Mouse (Mus musculus) activated CD4-positive, CD25-positive, alpha-beta regulatory T cell, adult 4 months (primary cell): ENCODE measurements around the gene Twsg1. TPM values are rescaled to one million over a fixed set of nuclear protein-coding genes. Genes with fewer than 3 reads are reported as not detected.
A peak's percentile ranks its signal among the peaks of the same experiment; 100 is the strongest.

Source experiments
- ATAC-seq: one replicate; pipeline ENCODE4 v1.8.0; 2017
- polyA plus RNA-seq, 2 experiments: library from polyadenylated mRNA; unstranded; fragments of 100-300 nt; shearing (Covaris generic); gene quantifications; one replicate each; pipeline ENCODE4 v1.2.1; 2017

Gene Twsg1
- polyA plus RNA-seq, 2 experiments from 2014 or later: 19.9 to 22.2 TPM

- ATAC-seq: peak; percentile 10
Observed at GRCm38 (mm10) chr17:65885697-65886529, 65.1 kb downstream of the Twsg1 start, which contains the start of gene Ralbp1. Gene Ralbp1 (minus strand): TSS chr17:65885798.

- peak; percentile 8 for ATAC-seq
Observed at GRCm38 (mm10) chr17:65885398-65885696, 65.7 kb downstream of the Twsg1 start.

DNA sequence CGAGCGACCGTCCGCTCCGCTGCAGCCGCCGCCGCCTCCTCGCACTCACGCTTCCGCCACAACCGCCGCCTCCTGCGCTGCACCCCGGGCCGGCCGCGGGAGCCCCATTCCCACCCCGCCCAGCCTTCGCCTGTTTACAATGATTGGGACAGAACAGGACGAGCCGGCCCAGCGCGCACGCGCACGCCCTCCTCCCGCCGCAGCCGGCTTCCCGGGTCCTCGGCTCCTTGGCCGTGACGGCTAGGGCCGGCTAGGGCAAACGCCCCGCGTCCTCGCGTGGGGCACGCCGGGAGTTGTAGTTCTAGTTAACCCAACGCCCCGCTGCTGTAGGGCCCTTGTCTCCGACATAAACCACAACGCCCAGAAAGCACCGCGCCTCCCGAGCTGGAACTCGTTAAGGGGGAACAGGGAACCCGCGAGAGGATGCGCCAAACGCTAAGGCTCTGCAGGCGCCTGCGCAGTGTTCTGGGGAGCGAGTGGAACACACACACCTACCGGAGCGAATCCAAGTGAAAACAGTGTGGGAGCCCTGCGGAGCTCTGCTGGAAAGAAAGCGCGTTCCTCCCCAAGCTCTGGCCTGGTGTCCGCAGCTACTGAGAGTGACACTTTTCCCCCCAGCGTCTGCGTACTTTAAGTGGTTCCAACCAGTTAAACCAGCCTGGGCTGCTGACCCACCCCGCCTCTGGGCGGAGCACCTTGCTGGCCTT is 66.2 kb downstream of the Twsg1 start:
- peak; percentile 95 for ATAC-seq

- no peak for ATAC-seq
Observed at GRCm38 (mm10) chr17:65884061-65884669, 66.9 kb downstream of the Twsg1 start.

DNA sequence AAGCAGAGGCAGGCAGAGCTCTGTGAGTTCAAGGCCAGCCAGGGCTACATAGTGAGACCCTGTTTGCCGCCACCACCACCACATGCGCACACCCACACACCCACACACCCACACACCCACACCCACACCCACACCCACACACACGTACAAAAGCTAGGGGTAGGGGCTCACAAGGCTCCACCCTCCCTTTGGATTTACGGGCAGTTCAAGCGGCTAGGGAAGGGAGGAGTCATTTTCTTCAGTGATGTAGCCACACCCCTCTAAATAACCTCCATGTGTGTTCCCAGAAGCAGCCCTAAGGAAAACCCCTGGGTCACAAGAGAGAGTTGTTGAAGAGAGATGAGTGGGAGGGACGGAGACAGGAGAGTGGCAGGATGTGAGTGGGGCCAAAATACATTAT is 74.0 kb downstream of the Twsg1 start:
- ATAC-seq: no peak

- peak; percentile 57 for ATAC-seq
Observed at GRCm38 (mm10) chr17:65873834-65874233, 77.2 kb downstream of the Twsg1 start.

- ATAC-seq: no peak
Observed at GRCm38 (mm10) chr17:65873156-65873555, 77.9 kb downstream of the Twsg1 start.

DNA sequence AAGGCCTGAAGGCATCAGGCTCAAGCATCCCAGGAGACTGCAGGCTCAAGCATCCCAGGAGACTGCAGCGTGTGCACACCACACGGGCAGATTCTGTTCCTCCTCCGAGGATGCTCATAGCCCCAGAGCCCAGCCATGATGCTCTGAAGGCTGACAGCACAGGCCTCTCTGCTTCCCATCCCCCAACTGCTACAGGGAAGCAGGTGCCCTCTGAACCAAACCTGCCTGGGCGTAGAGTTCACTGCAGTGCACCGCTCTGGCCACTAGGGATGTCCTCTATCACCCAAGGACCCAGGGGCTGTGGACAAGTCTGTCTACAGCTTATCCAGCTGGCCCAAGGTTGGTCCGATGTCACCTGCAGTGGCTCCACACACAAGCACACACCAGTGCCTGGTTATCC is 78.4 kb downstream of the Twsg1 start:
- peak; percentile 60 for ATAC-seq

- ATAC-seq: peak; percentile 30
Observed at GRCm38 (mm10) chr17:65872051-65872450, 79.0 kb downstream of the Twsg1 start.

Other genes starting within 250 kb of the Twsg1 start
- gene Rab31, start 178.5 kb downstream of the Twsg1 start, polyA plus RNA-seq: 1 to 10 TPM; 2.6 to 3.0 TPM
- 10 to 100 TPM; 20.0 to 21.8 TPM for gene Ppp4r1, start 168.7 kb downstream of the Twsg1 start, polyA plus RNA-seq
- 10 to 100 TPM; 39.1 to 51.8 TPM for gene Ralbp1, start 65.4 kb downstream of the Twsg1 start, polyA plus RNA-seq
- 100 to 1,000 TPM; 111 to 127 TPM for gene Ankrd12, start 125.9 kb upstream of the Twsg1 start, polyA plus RNA-seq
- 100 to 1,000 TPM; 255 to 259 TPM for gene Ndufv2, start 150.3 kb upstream of the Twsg1 start, polyA plus RNA-seq
- 10 to 100 TPM; 27.9 to 32.7 TPM for gene Washc1, start 160.3 kb upstream of the Twsg1 start, polyA plus RNA-seq
- 10 to 100 TPM; 11.8 to 13.5 TPM for gene Ddx11, start 172.3 kb upstream of the Twsg1 start, polyA plus RNA-seq